Mouse (Mus musculus) gastrocnemius, adult 2 months (tissue): ENCODE measurements at regions not wholly inside any gene's neighbourhood (a gene's known extent, or its start where the extent isn't known, plus 50 kb on each side); places are given as distances from the start of the nearest gene placed in this dataset.
A peak's percentile ranks its signal among the peaks of the same experiment; 100 is the strongest.

Source experiments
- DNase-seq: peaks from one replicate; pipeline ENCODE4 v3.0.0; 2022
- H3K27ac ChIP-seq: fragments of 200-600 bp; 2 replicates; pipeline ENCODE4 v1.8.1; 2022; ENCODE audit warnings: mild to moderate bottlenecking
- H3K4me3 ChIP-seq: fragments of 200-600 bp; 2 replicates; pipeline ENCODE4 v1.8.1; 2022; ENCODE audit warnings: mild to moderate bottlenecking, moderate library complexity
- CTCF ChIP-seq: fragments of 200-600 bp; IDR thresholded peaks from 2 replicates; pipeline ENCODE4 v1.8.1; 2022; ENCODE audit warnings: antibody characterized with exemption, mild to moderate bottlenecking, moderate library complexity
- intact Hi-C: fragments of 180-260 bp; cut with DNase I; formaldehyde crosslinking; loops from one replicate; pipeline ENCODE4 v1.15.1; 2025

DNA sequence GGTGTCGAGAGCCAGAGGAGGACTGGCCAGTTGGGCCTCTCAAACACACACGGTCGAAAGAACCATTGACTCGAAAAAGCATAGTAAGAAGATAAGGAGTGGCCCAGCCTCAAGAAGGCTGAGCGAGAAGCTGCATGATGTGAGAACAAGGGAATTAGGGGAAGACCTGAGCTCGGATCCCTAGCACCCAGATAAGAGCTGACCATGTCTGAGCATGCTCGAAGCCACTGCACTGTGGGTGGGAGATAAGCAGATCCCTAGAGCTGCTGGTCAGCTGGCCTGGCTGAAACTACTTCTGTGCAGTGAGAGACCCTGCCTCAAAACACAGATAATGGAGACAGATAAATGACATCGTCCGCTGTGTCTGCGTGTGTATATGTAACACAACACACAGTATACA lies 111.8 kb upstream of the Tmem189 start:
- intact Hi-C loops = no loop called here
- no peak for TF ChIP-seq CTCF
- no peak for DNase-seq
- Histone ChIP-seq H3K4me3 (no peak overlapping the region), H3K27ac (no peak overlapping the region)

GRCm38 (mm10) chr2:167800648-167801245 lies 111.1 kb upstream of the Tmem189 start:
- DNase-seq = no peak
- no peak overlapping the region for H3K4me3 ChIP-seq
- no peak for TF ChIP-seq CTCF
- H3K27ac ChIP-seq = 0 out of 2 replicates have a peak overlapping the region, but pooled peaks have one; percentile 1
- intact Hi-C loops = no loop called here

DNA sequence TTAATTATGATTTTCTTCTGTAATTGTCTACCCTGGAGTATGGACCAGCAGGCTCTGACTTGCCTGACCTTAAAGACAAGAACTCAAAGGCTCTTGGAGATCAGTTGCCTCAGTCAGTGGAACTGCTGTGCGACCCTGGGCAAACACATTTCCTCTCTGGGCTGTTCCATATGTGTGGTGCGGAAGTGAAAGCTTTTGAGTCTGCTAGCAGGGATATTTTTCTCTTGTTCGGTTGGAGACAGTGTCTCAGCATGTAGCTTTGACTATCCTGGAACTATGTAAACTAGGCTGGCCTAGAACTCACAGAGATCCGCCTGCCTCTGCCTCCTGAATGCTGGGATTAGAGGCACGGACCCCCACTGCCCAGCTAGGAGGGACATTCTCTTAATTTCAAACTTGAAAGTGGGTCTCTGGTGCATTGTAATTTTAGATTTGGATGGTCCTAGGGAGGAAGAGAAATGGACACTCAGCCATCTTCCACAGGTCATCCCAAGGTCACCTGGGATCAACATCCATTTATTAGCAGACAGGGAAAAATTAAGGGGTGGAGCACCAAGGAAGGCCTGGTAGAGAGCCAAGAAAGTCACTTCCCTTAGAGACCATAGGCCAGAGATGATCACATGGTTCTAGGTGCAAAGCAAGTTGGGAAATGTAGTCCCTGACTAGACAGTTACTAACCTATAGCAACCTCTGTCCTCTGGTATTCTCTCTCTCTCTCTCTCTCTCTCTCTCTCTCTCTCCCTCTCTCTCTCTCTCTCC lies 110.2 kb upstream of the Tmem189 start:
- no peak for TF ChIP-seq CTCF
- DNase-seq = no peak
- intact Hi-C loops = no loop called here
- peak overlapping the region; percentile 35; the same call in 1 of the 2 replicates for H3K27ac ChIP-seq
- H3K4me3 ChIP-seq = no peak overlapping the region

DNA sequence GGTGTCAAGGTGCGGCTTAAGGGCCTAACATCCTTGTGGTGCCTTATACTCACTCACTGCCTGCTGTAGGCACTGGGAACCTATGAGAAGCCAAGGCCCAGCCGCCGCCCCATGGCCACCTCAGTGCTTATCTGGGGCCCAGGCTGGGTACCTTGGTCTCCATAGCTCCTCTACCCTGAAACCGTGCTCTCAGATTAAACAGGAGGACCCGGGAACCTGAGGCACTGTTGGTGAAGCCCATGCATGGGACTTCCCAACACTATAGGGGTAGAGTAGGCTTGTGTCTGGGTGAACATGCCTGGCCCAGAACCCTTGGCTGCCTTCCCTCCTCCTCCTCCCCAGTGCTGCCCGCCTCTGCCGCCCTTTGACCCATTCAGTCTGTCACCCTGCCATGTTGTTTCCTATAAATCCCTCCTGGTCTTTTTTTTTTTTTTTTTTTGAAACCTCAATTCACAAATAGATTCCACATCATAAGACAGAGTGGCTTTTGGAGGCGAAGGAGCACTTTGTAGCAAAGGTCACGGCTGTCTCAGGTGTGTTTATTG lies 109.4 kb upstream of the Tmem189 start:
- H3K27ac ChIP-seq = no peak overlapping the region
- no peak for DNase-seq
- no peak for TF ChIP-seq CTCF

GRCm38 (mm10) chr2:167798076-167798782 lies 108.6 kb upstream of the Tmem189 start:
- intact Hi-C loops = no loop called here
- no peak overlapping the region for H3K4me3 ChIP-seq
- peak overlapping the region; percentile 21 for H3K27ac ChIP-seq
- TF ChIP-seq CTCF = no peak
- no peak for DNase-seq

More for the DNA sequence above, 109.4 kb upstream of the Tmem189 start:
- intact Hi-C loops = no loop called here
- H3K4me3 ChIP-seq = no peak overlapping the region

- H3K27ac ChIP-seq = no peak overlapping the region
- no peak overlapping the region for H3K4me3 ChIP-seq
- TF ChIP-seq CTCF = no peak
- intact Hi-C loops = no loop called here
- DNase-seq = no peak
These were observed 105.9 kb upstream of the Tmem189 start for GRCm38 (mm10) chr2:167795491-167795890.

GRCm38 (mm10) chr2:167793916-167794315 lies 104.3 kb upstream of the Tmem189 start:
- Histone ChIP-seq H3K27ac (no peak overlapping the region), H3K4me3 (no peak overlapping the region)
- intact Hi-C loops = no loop called here
- no peak for DNase-seq
- TF ChIP-seq CTCF = no peak

DNA sequence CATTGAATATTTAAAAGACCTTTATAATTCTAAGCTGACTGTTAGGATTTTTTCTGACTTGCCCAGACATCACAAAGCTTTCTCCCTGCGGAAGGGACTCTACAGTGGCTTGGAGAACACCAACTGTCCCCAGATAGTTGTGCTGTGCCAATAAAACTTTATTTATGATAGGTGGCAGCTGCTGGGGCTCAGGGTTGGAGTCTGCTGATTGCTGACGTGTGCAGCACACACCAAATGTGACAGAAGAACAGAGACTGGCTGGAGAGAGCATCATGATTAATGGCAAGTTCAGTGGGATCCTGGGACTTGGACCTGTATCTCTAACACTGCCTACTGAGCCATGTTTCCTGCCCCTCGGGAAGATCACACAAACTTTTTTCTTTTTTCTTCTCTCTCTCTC lies 103.1 kb upstream of the Tmem189 start:
- DNase-seq = no peak
- H3K27ac ChIP-seq = peak overlapping the region; percentile 74
- intact Hi-C loops = no loop called here
- H3K4me3 ChIP-seq = no peak overlapping the region
- TF ChIP-seq CTCF = no peak

GRCm38 (mm10) chr2:167792330-167792729 lies 102.7 kb upstream of the Tmem189 start:
- Histone ChIP-seq H3K4me3 (no peak overlapping the region), H3K27ac (peak overlapping the region; percentile 74)
- intact Hi-C loops = no loop called here
- TF ChIP-seq CTCF = no peak
- no peak for DNase-seq

DNA sequence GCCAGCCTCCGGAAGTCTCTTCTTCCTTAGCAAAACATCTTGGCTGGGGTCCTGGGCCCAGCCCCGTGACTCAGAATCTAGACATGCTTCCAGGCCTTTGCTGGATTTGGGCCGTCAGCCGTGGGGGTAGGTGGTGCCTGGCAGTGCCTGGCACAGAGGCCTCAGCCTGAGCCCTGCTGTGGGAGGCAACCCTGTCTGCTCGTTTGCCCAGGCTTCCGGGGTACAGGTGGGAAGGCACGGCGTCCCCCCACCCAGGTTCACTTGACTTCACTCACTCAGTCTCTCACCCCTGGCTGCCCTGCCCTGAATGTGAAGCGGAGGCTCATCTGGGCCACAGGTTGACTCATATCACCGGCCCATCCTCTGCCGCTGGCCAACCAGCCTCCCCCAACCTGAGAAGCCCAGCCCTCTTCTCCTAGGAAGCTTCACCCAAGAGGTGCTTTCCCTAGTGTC lies 99.9 kb upstream of the Tmem189 start:
- DNase-seq = peak; percentile 67
- TF ChIP-seq CTCF = no peak
- H3K27ac ChIP-seq = peak overlapping the region; percentile 57

GRCm38 (mm10) chr2:167786951-167787350 lies 97.3 kb upstream of the Tmem189 start:
- intact Hi-C loops = no loop called here
- Histone ChIP-seq H3K4me3 (no peak overlapping the region), H3K27ac (no peak overlapping the region)
- DNase-seq = no peak
- no peak for TF ChIP-seq CTCF

More for the DNA sequence above, 99.9 kb upstream of the Tmem189 start:
- H3K4me3 ChIP-seq = no peak overlapping the region
- intact Hi-C loops = no loop called here

DNA sequence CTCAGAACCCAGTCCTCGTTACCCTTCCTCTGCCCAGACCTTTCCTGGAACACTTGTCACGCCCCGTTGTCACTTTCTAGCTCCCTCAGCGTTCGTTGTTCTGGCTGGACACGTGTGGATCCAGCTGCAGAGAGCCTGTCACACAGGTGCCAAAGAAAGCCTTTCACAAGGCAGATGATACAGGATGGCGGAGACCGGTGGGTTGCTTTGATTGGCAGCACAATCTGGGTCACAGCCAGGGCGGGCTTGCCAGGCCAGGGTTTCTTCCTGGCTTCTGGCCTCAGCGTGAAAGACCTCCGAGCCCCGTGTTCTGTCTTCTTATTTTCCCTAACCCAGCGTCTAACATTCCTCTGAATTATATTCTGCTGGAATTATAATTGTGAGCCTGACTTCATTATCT lies 94.7 kb upstream of the Tmem189 start:
- no peak overlapping the region for H3K4me3 ChIP-seq
- intact Hi-C loops = no loop called here
- DNase-seq = no peak
- no peak overlapping the region for H3K27ac ChIP-seq
- no peak for TF ChIP-seq CTCF

GRCm38 (mm10) chr2:167783374-167783773 lies 93.8 kb upstream of the Tmem189 start:
- Histone ChIP-seq H3K27ac (no peak overlapping the region), H3K4me3 (no peak overlapping the region)
- no peak for DNase-seq
- intact Hi-C loops = no loop called here
- TF ChIP-seq CTCF = no peak
